Mouse (Mus musculus): ENCODE results near the gene Aamp.
A peak's percentile ranks its signal among the peaks of the same experiment; 100 is the strongest.
"Not testable (repeated sequence)": the region's sequence is repeated elsewhere in the genome, so short reads cannot be mapped to it uniquely, and the experiment has no call there.

Gene Aamp

GRCm38 (mm10) chr1:74284543-74285160, at the start of gene Aamp, which contains the start of gene Pnkd:
TSS of gene Aamp (minus strand) at chr1:74284738.
TSS of gene Pnkd (plus strand) at chr1:74284930.
- peak; percentile 98 for DNase-seq (ENCODE audit: low read depth, low spot score)

DNA sequence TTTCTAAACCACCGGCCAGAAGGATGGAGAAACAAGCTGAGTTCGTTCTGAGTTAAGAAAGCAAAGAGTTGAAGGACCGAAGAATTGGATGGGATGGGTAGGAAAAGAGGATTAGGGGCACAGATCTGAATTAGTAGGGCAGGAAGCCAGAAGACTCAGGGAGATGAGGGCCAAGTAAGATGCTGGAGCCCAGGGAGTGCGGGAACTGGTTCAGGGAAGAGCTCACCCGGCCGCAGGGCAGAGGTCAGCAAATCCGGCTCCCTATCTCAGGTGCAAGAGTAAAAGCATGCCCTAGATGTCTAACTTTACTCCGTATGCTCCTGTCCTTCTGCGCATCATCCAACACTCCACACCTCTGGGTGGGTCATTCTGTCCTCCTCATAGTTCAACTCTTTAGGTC, 48.4 kb upstream of the Aamp start:
- no peak for DNase-seq (ENCODE audit: low read depth, low spot score)

GRCm38 (mm10) chr1:74332241-74332763, 47.8 kb upstream of the Aamp start:
- DNase-seq (ENCODE audit: low read depth, low spot score), result peak; percentile 91

DNA sequence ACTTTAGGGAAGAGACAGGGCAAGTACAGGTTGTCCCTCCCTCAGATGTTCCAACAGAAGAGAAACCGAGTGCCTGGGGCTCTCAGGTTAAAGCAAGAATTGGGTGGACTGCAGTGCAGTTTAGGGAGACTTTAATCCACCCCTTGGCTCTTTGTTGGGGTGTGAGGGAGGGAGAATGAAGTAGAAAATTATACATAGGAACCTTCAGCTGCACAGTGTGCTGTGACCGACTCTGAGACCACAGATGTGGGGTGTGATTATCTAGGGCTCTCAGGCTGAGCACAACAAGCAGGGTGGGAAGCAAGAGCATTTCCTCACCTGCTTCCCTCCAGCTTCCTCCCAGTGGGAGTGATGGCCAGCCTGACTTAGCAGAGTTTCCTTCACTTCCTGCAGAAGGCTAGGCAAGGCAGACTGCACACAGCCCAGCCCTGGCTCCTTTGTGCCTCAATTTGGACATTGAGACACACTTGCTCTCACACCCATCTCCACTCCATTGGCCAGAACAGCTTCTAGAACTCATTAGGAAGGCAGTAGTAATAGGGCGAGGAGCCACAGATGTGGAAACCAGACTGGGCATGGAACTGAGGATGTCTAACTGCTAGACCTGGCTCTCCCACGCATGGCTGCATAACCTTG, 46.6 kb upstream of the Aamp start:
- DNase-seq (ENCODE audit: low read depth, low spot score), result no peak

GRCm38 (mm10) chr1:74329899-74330431, 45.4 kb upstream of the Aamp start:
- DNase-seq (ENCODE audit: low read depth, low spot score), result no peak

DNA sequence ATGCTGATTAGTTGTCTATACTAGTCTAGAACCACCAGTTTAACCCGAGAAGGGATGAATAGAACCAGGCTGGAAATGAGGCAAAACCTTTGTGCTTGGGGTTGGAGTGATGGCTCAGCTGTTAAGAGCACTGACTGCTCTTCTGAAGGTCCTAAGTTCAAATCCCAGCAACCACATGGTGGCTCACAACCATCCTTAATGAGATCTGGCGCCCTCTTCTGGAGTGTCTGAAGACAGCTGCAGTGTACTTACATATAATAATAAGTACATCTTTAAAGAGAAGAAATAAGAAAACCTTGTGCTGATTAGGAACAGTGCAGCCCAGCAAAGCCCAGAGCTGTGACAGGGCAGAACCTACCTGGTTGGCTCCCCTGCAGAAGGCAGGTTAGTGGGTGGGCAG, 42.4 kb upstream of the Aamp start:
- DNase-seq (ENCODE audit: low read depth, low spot score), result not testable (repeated sequence)

GRCm38 (mm10) chr1:74321396-74321795, 36.9 kb upstream of the Aamp start:
- no peak for DNase-seq (ENCODE audit: low read depth, low spot score)

DNA sequence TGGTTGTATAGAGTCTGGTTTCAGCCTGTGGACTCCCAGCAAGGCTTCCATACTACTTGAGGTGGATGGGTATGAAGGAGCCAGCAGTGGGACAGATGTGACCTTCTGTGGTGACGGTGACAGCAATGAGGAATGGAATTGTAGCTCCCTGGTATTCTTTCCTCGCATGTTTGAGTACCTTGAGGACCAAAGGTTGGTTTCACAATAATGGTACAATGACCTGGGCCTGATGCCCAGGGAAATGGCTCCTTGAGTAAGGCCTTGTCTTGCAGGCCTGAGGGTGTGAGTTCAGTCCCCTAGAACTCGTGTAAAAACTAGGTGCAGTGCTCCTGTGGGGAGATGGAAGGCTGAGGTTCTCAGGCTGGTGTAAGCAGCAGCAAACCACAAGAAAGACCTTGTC, 34.2 kb upstream of the Aamp start:
- no peak for DNase-seq (ENCODE audit: low read depth, low spot score)

- DNase-seq (ENCODE audit: low read depth, low spot score), result no peak
Observed at GRCm38 (mm10) chr1:74316114-74316827, 31.7 kb upstream of the Aamp start.

DNA sequence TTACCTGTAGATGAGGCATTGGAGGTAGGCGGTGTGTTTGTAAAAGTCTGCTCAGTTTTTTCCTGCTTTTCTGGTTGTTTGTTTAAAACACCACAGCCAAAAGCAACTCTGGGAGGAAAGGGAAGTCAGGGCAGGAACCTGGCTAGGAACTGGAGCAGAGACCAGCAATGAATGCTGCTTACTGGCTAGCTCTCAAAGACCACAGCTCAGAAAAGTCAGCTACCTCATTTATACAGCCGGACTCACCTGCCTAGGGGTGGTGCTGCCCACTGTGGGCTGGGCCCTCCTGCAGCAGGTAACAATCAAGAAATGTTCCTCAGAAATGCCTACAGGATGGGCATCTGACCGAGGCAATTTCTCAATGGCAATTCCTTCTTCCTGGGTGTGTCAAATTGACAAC, 30.3 kb upstream of the Aamp start:
- DNase-seq (ENCODE audit: low read depth, low spot score), result no peak

- DNase-seq (ENCODE audit: low read depth, low spot score), result no peak
Observed at GRCm38 (mm10) chr1:74313049-74313692, 28.6 kb upstream of the Aamp start.

- no peak for DNase-seq (ENCODE audit: low read depth, low spot score)
Observed at GRCm38 (mm10) chr1:74309767-74310166, 25.2 kb upstream of the Aamp start.

DNA sequence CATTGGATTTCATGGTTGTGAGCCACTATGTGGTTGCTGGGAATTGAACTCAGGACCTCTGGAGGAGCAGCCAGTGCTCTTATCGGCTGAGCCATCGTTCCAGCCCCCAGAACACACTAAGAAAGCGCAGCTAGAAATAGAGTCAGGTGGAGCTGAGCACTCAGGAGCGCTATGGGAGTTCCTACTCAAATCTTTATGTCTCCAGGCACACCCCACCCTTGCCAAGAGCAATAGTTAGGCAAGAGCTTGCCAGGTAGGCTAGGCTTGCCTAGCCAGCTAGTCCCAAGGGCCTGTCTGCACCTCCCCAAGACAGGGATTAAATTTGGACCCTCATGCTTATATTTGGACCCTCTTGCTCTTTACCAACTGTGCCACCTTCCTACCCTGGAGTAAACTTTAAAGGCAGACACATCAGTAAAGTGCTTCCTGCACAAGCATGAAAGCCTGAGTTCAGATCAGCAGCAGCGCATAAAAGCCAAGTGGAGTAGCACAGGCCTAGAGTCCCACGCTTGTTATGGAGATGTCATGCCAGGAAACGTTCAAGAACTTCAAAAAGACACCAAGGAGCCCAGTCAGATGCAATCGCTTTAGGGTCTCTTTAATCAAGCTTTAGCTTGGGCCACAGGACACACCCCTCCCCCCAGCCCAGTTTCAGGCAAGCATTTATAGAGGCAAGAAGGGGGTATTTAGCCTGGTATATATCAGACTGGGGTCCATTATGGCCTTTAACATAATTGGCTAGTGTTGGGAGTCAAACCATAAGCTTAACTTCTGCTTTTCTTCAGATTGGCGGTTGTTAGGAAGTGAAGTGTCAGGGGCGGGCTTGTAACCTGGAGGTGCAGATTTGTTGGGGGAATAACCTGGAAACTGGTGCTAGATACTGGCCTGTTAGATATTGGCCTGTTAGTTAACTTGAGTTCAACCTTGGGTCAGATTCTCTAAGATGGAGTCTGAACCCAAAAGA, 23.7 kb upstream of the Aamp start:
- DNase-seq (ENCODE audit: low read depth, low spot score), result no peak

- no peak for DNase-seq (ENCODE audit: low read depth, low spot score)
Observed at GRCm38 (mm10) chr1:74307146-74307545, 22.6 kb upstream of the Aamp start.

DNA sequence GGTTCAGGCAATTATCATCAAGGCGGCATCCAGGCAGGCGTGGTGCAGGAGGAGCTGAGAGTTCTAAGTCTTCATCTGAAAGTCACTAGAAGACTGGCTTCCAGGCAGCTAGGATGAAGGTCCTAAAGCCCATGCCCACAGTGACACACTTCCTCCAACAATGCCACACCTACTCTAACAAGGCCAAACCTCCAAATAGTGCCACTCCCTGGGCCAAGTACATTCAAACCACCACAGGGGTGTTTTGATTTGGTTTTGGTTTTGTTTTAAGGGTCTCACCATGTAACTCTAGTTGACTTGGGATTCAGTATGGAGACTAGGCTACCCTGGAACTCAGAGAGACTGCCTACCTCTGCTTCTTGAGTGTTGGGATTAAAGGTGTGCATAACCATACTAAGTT, 21.0 kb upstream of the Aamp start, which contains the start of gene Tmbim1:
Gene Tmbim1, minus strand, starts transcription at position 101 of the 400 bp plus-strand sequence.
- DNase-seq (ENCODE audit: low read depth, low spot score), result no peak

DNA sequence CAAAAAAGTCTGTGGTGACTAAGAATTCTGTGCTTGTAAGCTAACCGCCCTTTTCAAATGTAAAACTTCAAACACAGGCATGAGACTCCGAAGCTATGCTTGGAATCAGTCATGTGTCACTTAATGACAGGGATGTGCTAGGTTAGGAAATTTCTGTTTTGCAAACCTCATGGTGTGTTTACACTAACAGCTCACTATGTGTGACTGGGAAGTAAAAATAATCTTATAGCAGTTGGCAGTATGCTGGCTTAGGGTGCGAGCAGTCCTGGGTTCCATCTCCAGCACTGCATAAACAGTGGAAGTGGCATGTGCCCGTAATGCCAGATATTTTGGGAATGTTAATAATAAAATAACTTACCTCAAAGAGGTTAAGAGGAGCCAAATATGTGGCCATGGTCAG, 20.4 kb upstream of the Aamp start:
- no peak for DNase-seq (ENCODE audit: low read depth, low spot score)

DNA sequence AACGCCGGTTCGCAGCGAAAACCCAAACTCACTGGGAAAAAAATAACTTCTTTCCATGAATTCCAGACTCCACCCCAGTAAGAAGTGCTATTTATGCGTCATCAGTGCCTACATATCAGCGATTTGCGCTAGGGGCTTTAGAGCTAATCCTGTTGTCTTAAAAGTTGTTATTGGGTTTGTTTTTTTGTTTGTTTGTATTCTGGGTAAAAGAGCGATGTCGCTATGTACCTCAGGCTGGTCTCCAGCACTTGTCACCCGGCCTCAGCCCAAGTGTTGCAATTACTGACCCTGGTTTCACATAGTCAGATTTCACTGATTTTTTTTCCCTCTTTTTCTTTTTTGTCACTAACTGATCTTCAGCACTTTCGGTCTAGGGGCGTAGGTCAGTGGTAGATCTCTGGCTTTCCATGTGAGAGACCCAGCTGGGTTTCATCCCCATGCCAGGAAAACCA, 19.8 kb upstream of the Aamp start:
- DNase-seq (ENCODE audit: low read depth, low spot score), result no peak

DNA sequence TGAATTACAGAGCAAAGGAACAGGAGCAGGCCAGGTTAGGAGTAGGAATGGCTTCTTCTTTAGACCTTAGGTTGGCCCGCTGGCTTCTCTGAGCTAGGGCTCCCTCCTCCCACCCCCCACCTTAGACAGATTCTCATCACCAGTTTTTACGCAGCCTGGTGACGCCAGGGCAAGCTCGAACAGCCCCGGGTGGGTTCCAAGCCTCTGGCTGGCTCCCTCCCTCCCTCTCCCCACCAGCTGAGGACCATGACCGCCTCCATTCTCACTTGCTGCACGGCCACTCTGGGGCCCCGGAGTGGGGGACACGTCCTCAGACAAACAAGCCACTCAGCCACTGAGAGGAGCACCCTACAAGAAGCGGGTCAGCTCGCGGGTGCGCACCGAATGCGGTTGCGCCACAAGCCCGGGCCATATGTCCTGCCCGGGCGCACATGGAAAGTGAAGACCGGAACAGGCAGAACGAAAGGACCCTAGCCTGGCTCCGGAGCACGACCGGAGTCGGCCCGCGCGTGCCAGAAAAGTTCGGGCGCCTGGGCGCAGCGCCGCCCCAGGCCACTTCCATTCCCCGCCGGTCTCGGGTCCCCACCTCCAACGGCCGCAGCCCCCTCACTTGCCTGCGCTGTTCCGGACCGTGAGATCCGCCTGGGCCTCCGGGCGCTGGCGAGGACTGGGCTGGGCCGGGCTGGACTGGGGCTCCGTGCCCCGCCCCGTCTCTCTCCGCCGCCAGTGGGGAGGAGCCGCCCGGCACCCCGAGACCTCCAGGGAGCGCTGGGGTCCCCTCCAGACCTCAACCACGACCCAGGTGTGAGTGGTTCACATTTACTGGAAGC, 19.2 kb upstream of the Aamp start:
- DNase-seq (ENCODE audit: low read depth, low spot score), result no peak

GRCm38 (mm10) chr1:74302835-74303234, 18.3 kb upstream of the Aamp start:
- no peak for DNase-seq (ENCODE audit: low read depth, low spot score)

GRCm38 (mm10) chr1:74302229-74302628, 17.7 kb upstream of the Aamp start:
- DNase-seq (ENCODE audit: low read depth, low spot score), result no peak

Measured in WW6 (cell line).